Mouse (Mus musculus) intestine, postnatal 0 days (tissue): ENCODE results near the gene Dlgap3. TPM values are rescaled to one million over a fixed set of nuclear protein-coding genes. Genes with fewer than 3 reads are reported as not detected.

Source experiments
- ATAC-seq: fragments of 200-750 bp; cut with Nextera tagmentation; 2 replicates; pipeline ENCODE4 v1.8.0; 2017; ENCODE audit warnings: mild to moderate bottlenecking, moderate TSS enrichment, moderate library complexity
- H3K27ac ChIP-seq: fragments of 300-500 bp; sonication (generic); 2 replicates; pipeline ENCODE4 v1.5.1; 2014; ENCODE audit warnings: mild to moderate bottlenecking, low read depth, low read length, moderate library complexity
- H3K27me3 ChIP-seq: fragments of 300-500 bp; sonication (generic); replicated peaks from 2 replicates; pipeline ENCODE4 v1.6.1; 2014; ENCODE audit warnings: low read length, mixed read lengths; ENCODE audit not compliant: control insufficient read depth, insufficient read depth
- H3K36me3 ChIP-seq: fragments of 300-500 bp; sonication (generic); 2 replicates; pipeline ENCODE4 v1.6.1; 2014; ENCODE audit warnings: mild to moderate bottlenecking, moderate library complexity; ENCODE audit not compliant: control insufficient read depth, insufficient read depth
- H3K4me1 ChIP-seq: fragments of 300-500 bp; sonication (generic); replicated peaks from 2 replicates; pipeline ENCODE4 v1.6.1; 2014; ENCODE audit warnings: antibody characterized with exemption, low read length, mixed read lengths; ENCODE audit not compliant: control insufficient read depth, insufficient read depth
- H3K4me2 ChIP-seq: fragments of 300-500 bp; sonication (generic); replicated peaks from 2 replicates; pipeline ENCODE4 v1.6.1; 2014; ENCODE audit warnings: low read depth, mild to moderate bottlenecking, moderate library complexity
- H3K4me3 ChIP-seq: fragments of 300-500 bp; sonication (generic); 2 replicates; pipeline ENCODE4 v1.5.1; 2014; ENCODE audit warnings: low read depth, low read length
- H3K9ac ChIP-seq: fragments of 300-500 bp; sonication (generic); 2 replicates; pipeline ENCODE4 v1.6.1; 2014; ENCODE audit warnings: mild to moderate bottlenecking, low read depth, low read length
- H3K9me3 ChIP-seq: fragments of 300-500 bp; sonication (generic); 2 replicates; pipeline ENCODE4 v1.6.1; 2016; ENCODE audit warnings: mixed run types; ENCODE audit not compliant: control insufficient read depth
- CTCF ChIP-seq: sonication (generic); IDR thresholded peaks from 2 replicates; pipeline ENCODE4 v1.5.1; 2016; ENCODE audit warnings: low read depth, mild to moderate bottlenecking, control low read depth, antibody characterized with exemption, moderate library complexity
- WGBS: fragments of 180-500 bp; shearing (Covaris S2); extraction: QIAGEN DNeasy Blood & Tissue Kit; methylation state at CpG from one replicate; pipeline ENCODE4 v1.1.7; 2014; 5-methylcytosine and 5-hydroxymethylcytosine counted together
- polyA plus RNA-seq: library from polyadenylated mRNA; unstranded; fragments of >200 nt; fragmentation: Nextera tagmentation; extraction: Ambion mirVana; gene quantifications from 2 replicates; pipeline ENCODE4 v1.2.1, GENCODE M21; 2015

Gene Dlgap3
- polyA plus RNA-seq, 1 experiment from 2014 or later = 0.46 TPM

DNA sequence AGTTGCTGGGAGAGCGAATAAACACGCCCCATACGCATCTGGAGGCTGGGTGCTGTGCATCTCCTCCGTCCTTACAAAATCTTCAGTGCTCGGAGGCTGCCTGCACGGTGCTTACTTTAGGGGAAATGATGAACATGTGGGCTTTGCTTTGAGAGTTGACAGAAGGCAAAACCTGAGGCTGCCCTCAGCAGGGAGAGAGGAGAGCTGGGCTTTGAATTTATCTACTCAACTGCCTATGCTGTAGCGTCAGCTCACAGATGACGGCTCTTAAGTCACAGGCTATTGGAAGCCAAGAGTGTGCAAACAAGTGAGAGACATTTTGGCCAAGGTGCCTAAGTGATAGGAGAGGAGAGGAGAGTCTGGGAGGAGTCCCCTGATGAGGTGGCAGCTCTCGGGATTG is 110.2 kb downstream of the Dlgap3 start:
- Histone ChIP-seq H3K4me3 (no peak overlapping the region), H3K9ac (no peak overlapping the region), H3K4me2 (no peak overlapping the region), H3K27me3 (no peaks in the 10 kb centered on the region), H3K36me3 (no peaks in the 10 kb centered on the region), H3K9me3 (no peaks in the 10 kb centered on the region), H3K4me1 (no peaks in the 10 kb centered on the region), H3K27ac (no peak overlapping the region)
- WGBS = 71% methylated on average over 9 of the region's 9 CpGs
- no peak for ATAC-seq
- TF ChIP-seq CTCF = no peak

Other genes with a start within 250 kb of the Dlgap3 start
- 6.0 and 7.1 TPM in 2 replicates for gene Zmym4, start 201.1 kb upstream of the Dlgap3 start, polyA plus RNA-seq
- 56.3 and 59.0 TPM in 2 replicates for gene Sfpq, start 147.9 kb upstream of the Dlgap3 start, polyA plus RNA-seq
- 6.4 and 6.5 TPM in 2 replicates for gene Zmym1, start 108.1 kb upstream of the Dlgap3 start, polyA plus RNA-seq
- 5.0 and 7.0 TPM in 2 replicates for gene Zmym6, start 91.8 kb upstream of the Dlgap3 start, polyA plus RNA-seq
- 19.5 and 20.9 TPM in 2 replicates for gene Tmem35b, start 45.5 kb upstream of the Dlgap3 start, polyA plus RNA-seq
- gene Smim12, start 74.6 kb downstream of the Dlgap3 start, polyA plus RNA-seq = 42.4 and 44.9 TPM in 2 replicates
- gene Gja4, start 144.8 kb downstream of the Dlgap3 start, polyA plus RNA-seq = 11.4 and 13.8 TPM in 2 replicates
- gene Gjb3, start 161.6 kb downstream of the Dlgap3 start, polyA plus RNA-seq = 0.68 and 1.3 TPM in 2 replicates
- 0.13 and 0.26 TPM in 2 replicates for gene Gjb4, start 184.9 kb downstream of the Dlgap3 start, polyA plus RNA-seq
- 1.3 and 1.6 TPM in 2 replicates for gene Gjb5, start 189.0 kb downstream of the Dlgap3 start, polyA plus RNA-seq